Mouse (Mus musculus): ENCODE results near the gene Sox5. TPM values are rescaled to one million over a fixed set of nuclear protein-coding genes. Genes with fewer than 3 reads are reported as not detected.

Sox5 gene
- total and polyA plus RNA-seq, 3 experiments = 0.08 to 0.47 (median 0.46) TPM

DNA sequence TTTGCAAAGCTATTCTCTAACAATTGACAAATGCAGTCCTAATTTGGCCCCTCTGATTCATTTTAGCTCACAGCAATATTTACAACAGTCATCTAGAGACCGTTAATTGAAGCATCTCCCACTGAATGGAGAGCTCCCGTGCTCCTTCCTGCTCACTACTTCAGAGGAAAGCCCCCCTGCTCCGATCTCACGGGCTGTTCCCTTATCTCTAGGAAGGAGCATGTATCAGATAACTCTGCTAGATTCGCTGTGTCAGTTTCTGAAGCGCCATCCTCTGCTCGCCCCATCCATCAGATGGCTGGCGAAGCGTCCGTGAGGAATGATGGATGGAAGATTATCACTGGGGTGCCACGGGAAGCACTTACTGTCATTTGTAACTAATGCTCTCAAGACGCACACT lies 926.4 kb downstream of the Sox5 start:
- TF ChIP-seq EP300 (IDR thresholded peaks at IDR 0.05; ENCODE audit: low read length) = no peak
- TF ChIP-seq MAFK (IDR thresholded peaks at IDR 0.05; ENCODE audit: insufficient replicate concordance, low read length) = no peak
- TF ChIP-seq NELFE (IDR thresholded peaks at IDR 0.05; ENCODE audit: low read depth, low read length) = no peak
- TF ChIP-seq ZC3H11A (IDR thresholded peaks at IDR 0.05; ENCODE audit: low read depth, low read length) = no peak
- TF ChIP-seq POLR2AphosphoS2 (IDR thresholded peaks at IDR 0.05; ENCODE audit: low read depth, low read length) = no peak
- TF ChIP-seq POLR2A (IDR thresholded peaks at IDR 0.05; ENCODE audit: low read depth, low read length) = no peak
- TF ChIP-seq PAX5 (IDR thresholded peaks at IDR 0.05; ENCODE audit: low read length) = no peak
- no peak for TF ChIP-seq USF1 (IDR thresholded peaks at IDR 0.05; ENCODE audit: low read depth, low read length)
- TF ChIP-seq MYC (IDR thresholded peaks at IDR 0.05; ENCODE audit: low read depth, low read length) = no peak
- TF ChIP-seq MXI1 (IDR thresholded peaks at IDR 0.05; ENCODE audit: low read depth, low read length) = no peak
- no peak for TF ChIP-seq SMC3 (IDR thresholded peaks at IDR 0.05; ENCODE audit: low read depth, low read length)
- no peak for TF ChIP-seq ELF1 (IDR thresholded peaks at IDR 0.05; ENCODE audit: low read depth, low read length)
- TF ChIP-seq MAZ (IDR thresholded peaks at IDR 0.05; ENCODE audit: low read depth, low read length) = no peak
- TF ChIP-seq USF2 (conservative IDR thresholded peaks at IDR 0.05; ENCODE audit: low read depth, low read length) = no peak
- TF ChIP-seq RCOR1 (conservative IDR thresholded peaks at IDR 0.05; ENCODE audit: low read depth, low read length) = no peak
- TF ChIP-seq CHD1 (IDR thresholded peaks at IDR 0.05; ENCODE audit: low read depth, low read length) = no peak
- no peak for TF ChIP-seq NRF1 (IDR thresholded peaks at IDR 0.05; ENCODE audit: low read depth, low read length)
- no peak for TF ChIP-seq UBTF (IDR thresholded peaks at IDR 0.05; ENCODE audit: low read depth, low read length)
- in situ Hi-C loops (cut with MboI; ENCODE audit: low pct_ligation_motif_present, low pct_unique_long_range_greater_than_20kb, low sequenced_read_pairs) = no loop called here
- no peak overlapping the region for H3K9ac ChIP-seq (ENCODE audit: insufficient read depth, low read depth)
- no peak overlapping the region for H3K4me2 ChIP-seq (ENCODE audit: insufficient read depth, low read depth, poor library complexity, severe bottlenecking)
- H3K4me3 ChIP-seq (replicated peaks in 1 of 3; ENCODE audit: low read depth in 2 of 3, low read length in 2 of 3, poor library complexity in 1 of 3) = no peak overlapping the region
- H3K27me3 ChIP-seq (replicated peaks) = no peaks in the 10 kb centered on the region
- H3K36me3 ChIP-seq (replicated peaks in 1 of 2; ENCODE audit: control insufficient read depth in 1 of 2, insufficient read depth in 1 of 2, low read length in 1 of 2) = no peaks in the 10 kb centered on the region
- no peak overlapping the region for H3K27ac ChIP-seq (ENCODE audit: insufficient read depth, low read depth)
- dilution Hi-C loops (cut with MboI; ENCODE audit: extremely low pct_ligation_motif_present, extremely low pct_unique_long_range_greater_than_20kb, low sequenced_read_pairs) = no loop called here
- no peaks in the 10 kb centered on the region for H3K4me1 ChIP-seq (ENCODE audit: control insufficient read depth in 1 of 2, insufficient read depth in 2 of 2)
- H3K9me3 ChIP-seq (replicated peaks; ENCODE audit: low read length) = no peaks in the 10 kb centered on the region
- DNase-seq (ENCODE audit: extremely low read depth) = no peak
- H3K79me2 ChIP-seq (replicated peaks; ENCODE audit: control insufficient read depth, extremely low read depth, insufficient read depth, poor library complexity, severe bottlenecking) = no peaks in the 10 kb centered on the region

DNA sequence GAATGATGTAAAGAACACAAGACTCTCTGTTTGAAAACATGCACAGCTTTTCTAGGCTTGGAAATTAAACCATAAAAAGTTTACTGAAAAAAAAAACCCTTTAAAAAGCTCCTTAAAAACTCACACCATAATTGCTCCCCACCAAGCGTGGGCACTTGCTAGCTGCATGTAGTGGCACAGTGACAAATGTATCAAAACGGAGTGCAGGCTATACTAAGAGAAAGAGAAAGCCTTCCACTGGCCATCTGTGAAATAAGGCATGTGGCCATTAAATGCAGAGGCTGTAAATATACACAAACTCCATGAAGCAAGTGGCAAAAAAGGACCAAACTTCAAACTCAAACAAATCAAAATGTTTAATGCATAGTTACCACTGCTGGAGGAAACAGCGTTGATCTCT lies 927.7 kb downstream of the Sox5 start:
- Histone ChIP-seq H3K4me1 (ENCODE audit: control insufficient read depth in 1 of 2, insufficient read depth in 2 of 2) (no peaks in the 10 kb centered on the region), H3K36me3 (replicated peaks in 1 of 2; ENCODE audit: control insufficient read depth in 1 of 2, insufficient read depth in 1 of 2, low read length in 1 of 2) (no peaks in the 10 kb centered on the region), H3K9ac (ENCODE audit: insufficient read depth, low read depth) (no peak overlapping the region), H3K4me3 (replicated peaks in 1 of 3; ENCODE audit: low read depth in 2 of 3, low read length in 2 of 3, poor library complexity in 1 of 3) (no peak overlapping the region), H3K27ac (ENCODE audit: insufficient read depth, low read depth) (no peak overlapping the region), H3K4me2 (ENCODE audit: insufficient read depth, low read depth, poor library complexity, severe bottlenecking) (no peak overlapping the region), H3K27me3 (replicated peaks) (no peaks in the 10 kb centered on the region), H3K79me2 (replicated peaks; ENCODE audit: control insufficient read depth, extremely low read depth, insufficient read depth, poor library complexity, severe bottlenecking) (no peaks in the 10 kb centered on the region), H3K9me3 (replicated peaks; ENCODE audit: low read length) (no peaks in the 10 kb centered on the region)
- TF ChIP-seq MYC (IDR thresholded peaks at IDR 0.05; ENCODE audit: low read depth, low read length) (no peak), CHD2 (IDR thresholded peaks at IDR 0.05; ENCODE audit: low read length) (no peak), GABPA (IDR thresholded peaks at IDR 0.05; ENCODE audit: insufficient replicate concordance, low read depth, low read length) (no peak), MAX (IDR thresholded peaks at IDR 0.05; ENCODE audit: low read length) (no peak), MXI1 (IDR thresholded peaks at IDR 0.05; ENCODE audit: low read depth, low read length) (no peak), NRF1 (IDR thresholded peaks at IDR 0.05; ENCODE audit: low read depth, low read length) (no peak), PAX5 (IDR thresholded peaks at IDR 0.05; ENCODE audit: low read length) (no peak), UBTF (IDR thresholded peaks at IDR 0.05; ENCODE audit: low read depth, low read length) (no peak)
- dilution Hi-C loops (cut with MboI; ENCODE audit: extremely low pct_ligation_motif_present, extremely low pct_unique_long_range_greater_than_20kb, low sequenced_read_pairs) = no loop called here
- DNase-seq (ENCODE audit: extremely low read depth) = no peak
- in situ Hi-C loops (cut with MboI; ENCODE audit: low pct_ligation_motif_present, low pct_unique_long_range_greater_than_20kb, low sequenced_read_pairs) = no loop called here

Data from CH12.LX (cell line).